Mouse (Mus musculus) frontal cortex, postnatal 36 days (tissue): Measurements from ENCODE around the gene Slc27a4.

Source experiments
- DNase-seq, 2 experiments: peaks; one replicate each; pipeline ENCODE4 v3.0.0; 2022; ENCODE audit warnings: low spot score in 2 of 2

Slc27a4 gene

DNA sequence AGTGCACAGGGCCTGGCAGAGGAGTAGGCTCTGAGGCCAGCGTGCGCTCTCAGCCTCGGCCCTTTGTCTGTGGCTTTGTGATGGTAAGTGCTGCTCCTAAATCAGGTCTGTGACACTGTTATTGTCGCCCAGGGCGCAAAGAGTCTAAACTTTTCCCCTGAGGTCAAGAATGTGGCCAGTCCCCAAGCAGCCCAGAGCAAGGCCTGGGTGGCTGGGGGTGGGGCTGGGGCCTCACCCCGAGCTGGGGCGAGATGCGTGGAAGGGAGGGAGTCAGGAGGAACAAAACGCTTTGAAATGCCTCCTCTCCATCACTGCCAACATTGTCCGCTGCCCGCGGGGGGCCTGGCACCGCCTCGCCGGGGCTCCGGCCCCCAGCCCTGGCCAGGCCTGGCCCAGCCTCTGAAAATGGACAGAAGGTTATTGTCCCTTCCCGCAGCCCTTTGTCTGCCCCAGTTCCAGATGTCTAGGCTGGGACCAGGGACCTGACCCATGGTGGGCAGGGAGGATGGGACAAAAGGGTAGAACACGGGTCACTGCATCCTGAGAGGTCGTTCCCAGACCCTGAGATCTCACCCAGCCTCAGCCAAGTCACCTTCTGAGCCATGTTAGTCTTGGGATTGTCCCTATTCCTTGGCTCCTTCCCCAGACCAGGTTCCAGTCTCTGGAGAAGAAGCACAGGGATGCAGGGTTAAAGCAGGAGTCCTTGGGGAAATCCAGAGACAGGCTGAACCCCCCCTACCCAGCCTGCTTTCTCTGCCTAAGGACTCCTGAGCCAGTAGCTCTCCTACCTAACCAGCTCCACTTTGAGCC is 54.2 kb downstream of the Slc27a4 start:
- DNase-seq, result no peak

- no peak for DNase-seq
These were observed 54.9 kb downstream of the Slc27a4 start for GRCm38 (mm10) chr2:29857341-29857740.

- DNase-seq, result no peak
These were observed 55.5 kb downstream of the Slc27a4 start for GRCm38 (mm10) chr2:29857967-29858366.

DNA sequence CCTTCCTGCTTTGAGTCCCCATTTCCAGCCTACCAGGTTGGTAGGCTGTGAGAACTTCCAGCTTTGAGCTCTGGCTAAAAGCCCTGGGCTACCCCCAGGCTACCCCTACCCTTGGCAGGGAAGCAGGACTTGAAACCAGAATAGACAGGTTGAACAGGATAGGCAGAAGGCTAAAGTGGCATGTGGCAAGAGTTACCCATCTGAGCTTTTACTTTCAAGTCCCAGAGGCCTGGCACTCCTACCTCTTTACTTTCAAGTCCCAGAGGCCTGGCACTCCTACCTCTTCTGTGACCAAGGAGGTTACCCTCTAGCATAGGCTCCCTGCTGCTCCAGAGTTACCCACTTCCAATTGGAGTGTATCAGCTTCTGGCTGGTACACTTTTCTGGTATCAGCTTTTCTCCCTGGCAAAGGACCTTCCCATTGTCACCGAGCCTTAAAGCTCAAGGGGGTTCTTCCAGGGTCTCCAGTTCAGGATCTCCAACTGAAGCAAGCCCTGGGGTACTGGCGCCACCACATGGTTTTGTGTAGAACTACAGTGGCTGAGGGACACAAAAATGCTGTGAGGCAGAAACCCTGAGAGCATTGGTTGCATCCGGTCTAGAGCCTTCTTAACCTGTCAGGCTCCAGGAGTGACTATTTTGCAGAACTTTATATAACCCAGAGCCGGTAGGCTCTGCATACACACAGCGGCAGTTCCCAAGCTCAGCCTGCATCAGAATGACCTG is 56.5 kb downstream of the Slc27a4 start:
- DNase-seq, result peak in 1 of 2 experiments; percentile 62

DNA sequence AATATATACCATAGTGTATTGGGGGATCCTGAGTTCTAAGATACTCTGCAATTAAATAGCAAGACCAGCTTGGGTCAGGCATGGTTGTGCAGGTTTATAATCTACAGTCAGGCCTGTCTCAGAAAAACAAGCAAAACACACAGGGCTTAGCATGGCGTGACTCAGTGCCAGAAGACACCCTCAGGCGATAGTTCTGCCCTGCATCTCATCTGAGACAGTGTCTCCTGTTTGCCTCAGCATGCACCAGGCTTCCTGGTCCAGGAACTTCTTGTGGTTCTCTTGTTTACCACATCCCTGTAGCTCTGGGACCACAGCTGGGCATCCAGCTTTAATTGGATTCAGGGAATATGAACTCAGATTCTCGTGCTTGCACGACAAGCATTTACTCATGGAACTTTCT is 62.7 kb downstream of the Slc27a4 start:
- DNase-seq, result no peak
